Mouse (Mus musculus) G1E (cell line): ENCODE data around the gene Zfp593. TPM values are rescaled to one million over a fixed set of nuclear protein-coding genes. Genes with fewer than 3 reads are reported as not detected.

Source experiments
- ATAC-seq: 2 replicates; pipeline ENCODE4 v1.8.0; 2016; ENCODE audit warnings: mild to moderate bottlenecking; ENCODE audit not compliant: insufficient number of reproducible peaks, poor library complexity, low FRiP score, severe bottlenecking; ENCODE audit errors: extremely low read depth
- DNase-seq: peaks from one replicate; pipeline ENCODE4 v3.0.0; 2012; ENCODE audit warnings: low spot score
- H3K27me3 ChIP-seq: 2 replicates; pipeline ENCODE4 v1.6.1; 2012; ENCODE audit warnings: mild to moderate bottlenecking, low read length, inconsistent platforms; ENCODE audit not compliant: insufficient read depth
- H3K36me3 ChIP-seq: replicated peaks from 2 replicates; pipeline ENCODE3; 2012; ENCODE audit warnings: mild to moderate bottlenecking, inconsistent platforms
- H3K4me1 ChIP-seq: 2 replicates; pipeline ENCODE4 v1.6.1; 2012; ENCODE audit warnings: low read depth, low read length, inconsistent platforms, mixed read lengths; ENCODE audit not compliant: insufficient read depth
- H3K4me3 ChIP-seq: 2 replicates; pipeline ENCODE4 v1.5.1; 2012; ENCODE audit warnings: low read depth, mild to moderate bottlenecking, inconsistent platforms, low read length, moderate library complexity, mixed read lengths
- H3K9me3 ChIP-seq: replicated peaks from 2 replicates; pipeline ENCODE4 v1.6.1; 2012; ENCODE audit warnings: inconsistent platforms
- CTCF ChIP-seq: IDR thresholded peaks from 2 replicates; pipeline ENCODE4 v1.5.1; 2012; ENCODE audit warnings: low read depth, low read length, inconsistent platforms, mixed read lengths
- GATA1 ChIP-seq: IDR thresholded peaks from 2 replicates; pipeline ENCODE4 v1.6.1; 2012; ENCODE audit warnings: borderline replicate concordance, low read length, inconsistent platforms, mixed read lengths
- GATA2 ChIP-seq: IDR thresholded peaks from 2 replicates; pipeline ENCODE4 v1.6.1; 2012; ENCODE audit warnings: low read depth, low read length, inconsistent platforms, borderline replicate concordance
- POLR2AphosphoS5 ChIP-seq: IDR thresholded peaks from 2 replicates; pipeline ENCODE4 v1.6.1; 2012; ENCODE audit warnings: low read depth, low read length, inconsistent platforms; ENCODE audit not compliant: insufficient replicate concordance
- TAL1 ChIP-seq: conservative IDR thresholded peaks from 2 replicates; pipeline ENCODE4 v1.6.1; 2012; ENCODE audit warnings: low read depth, low read length, inconsistent platforms, mixed read lengths
- polyA plus RNA-seq: library from polyadenylated mRNA; stranded (reverse); fragments of >175 nt; gene quantifications from 2 replicates; pipeline ENCODE4 v1.2.3, GENCODE M21; 2012
- total RNA-seq, 2 experiments: library from RNA; stranded (forward) in 1 of 2; stranded (reverse) in 1 of 2; fragments of 200-1000 nt in 1 of 2; fragments of >200 nt in 1 of 2; fragmentation: Nextera tagmentation in 1 of 2; gene quantifications; 2 replicates each; pipeline ENCODE4 v1.2.3; 2014 to 2017

The Zfp593 gene
- total and polyA plus RNA-seq, 3 experiments = 9.8 to 41.8 (median 10.2) TPM

GRCm38 (mm10) chr4:134199371-134199770 is 46.0 kb downstream of the Zfp593 start:
- ATAC-seq = no peak
- no peaks in the 10 kb centered on the region for H3K4me1 ChIP-seq
- peaks cover 31% of the 10 kb centered on the region for H3K27me3 ChIP-seq
- no peaks in the 10 kb centered on the region for H3K36me3 ChIP-seq
- TF ChIP-seq TAL1 (no peak), GATA1 (no peak), POLR2AphosphoS5 (no peak), CTCF (no peak), GATA2 (no peak)
- DNase-seq = no peak
- H3K4me3 ChIP-seq = no peak overlapping the region
- H3K9me3 ChIP-seq = no peaks in the 10 kb centered on the region

Other genes with a start within 250 kb of the Zfp593 start
- 21.1 and 21.7 TPM in 2 replicates for gene Dhdds, start 244.7 kb downstream of the Zfp593 start, total RNA-seq (2014; fragmentation: Nextera tagmentation)
- gene Dhdds, start 244.7 kb downstream of the Zfp593 start, total RNA-seq (2017) = 12.5 and 13.4 TPM in 2 replicates
- gene Dhdds, start 244.7 kb downstream of the Zfp593 start, polyA plus RNA-seq = 14.5 and 14.9 TPM in 2 replicates
- gene Lin28a, start 226.8 kb downstream of the Zfp593 start, total RNA-seq (2014; fragmentation: Nextera tagmentation) = not detected in 2 replicates
- 0.06 and 0.11 TPM in 2 replicates for gene Lin28a, start 226.8 kb downstream of the Zfp593 start, total RNA-seq (2017)
- gene Lin28a, start 226.8 kb downstream of the Zfp593 start, polyA plus RNA-seq = not detected in 2 replicates
- not detected in 2 replicates for gene Zfp683, start 191.8 kb downstream of the Zfp593 start, total RNA-seq (2014; fragmentation: Nextera tagmentation)
- gene Zfp683, start 191.8 kb downstream of the Zfp593 start, total RNA-seq (2017) = not detected in 2 replicates
- not detected in 2 replicates for gene Zfp683, start 191.8 kb downstream of the Zfp593 start, polyA plus RNA-seq
- 0.29 TPM in 1 of 2 replicates, not detected in the other for gene Crybg2, start 184.8 kb downstream of the Zfp593 start, total RNA-seq (2014; fragmentation: Nextera tagmentation)
- gene Crybg2, start 184.8 kb downstream of the Zfp593 start, total RNA-seq (2017) = 0.12 and 0.60 TPM in 2 replicates
- gene Crybg2, start 184.8 kb downstream of the Zfp593 start, polyA plus RNA-seq = 0.46 and 0.83 TPM in 2 replicates
- gene Cd52, start 150.5 kb downstream of the Zfp593 start, total RNA-seq (2014; fragmentation: Nextera tagmentation) = 1.7 and 2.0 TPM in 2 replicates
- 17.5 and 21.1 TPM in 2 replicates for gene Cd52, start 150.5 kb downstream of the Zfp593 start, total RNA-seq (2017)
- gene Cd52, start 150.5 kb downstream of the Zfp593 start, polyA plus RNA-seq = 1.0 and 1.3 TPM in 2 replicates
- 6.0 and 13.8 TPM in 2 replicates for gene Ubxn11, start 143.0 kb downstream of the Zfp593 start, total RNA-seq (2014; fragmentation: Nextera tagmentation)
- 3.4 and 3.9 TPM in 2 replicates for gene Ubxn11, start 143.0 kb downstream of the Zfp593 start, total RNA-seq (2017)
- gene Ubxn11, start 143.0 kb downstream of the Zfp593 start, polyA plus RNA-seq = 11.3 and 13.2 TPM in 2 replicates
- 76.6 and 110 TPM in 2 replicates for gene Sh3bgrl3, start 116.8 kb downstream of the Zfp593 start, total RNA-seq (2014; fragmentation: Nextera tagmentation)
- gene Sh3bgrl3, start 116.8 kb downstream of the Zfp593 start, total RNA-seq (2017) = 98.4 and 105 TPM in 2 replicates
- 111 and 202 TPM in 2 replicates for gene Sh3bgrl3, start 116.8 kb downstream of the Zfp593 start, polyA plus RNA-seq
- 31.4 and 41.7 TPM in 2 replicates for gene Cep85, start 58.5 kb downstream of the Zfp593 start, total RNA-seq (2014; fragmentation: Nextera tagmentation)
- gene Cep85, start 58.5 kb downstream of the Zfp593 start, total RNA-seq (2017) = 47.4 and 64.4 TPM in 2 replicates
- gene Cep85, start 58.5 kb downstream of the Zfp593 start, polyA plus RNA-seq = 54.9 and 81.9 TPM in 2 replicates
- gene Gm7534, start 42.6 kb downstream of the Zfp593 start, total RNA-seq (2014; fragmentation: Nextera tagmentation) = not detected in 2 replicates
- 0.05 TPM in 1 of 2 replicates, not detected in the other for gene Gm7534, start 42.6 kb downstream of the Zfp593 start, total RNA-seq (2017)
- not detected in 2 replicates for gene Gm7534, start 42.6 kb downstream of the Zfp593 start, polyA plus RNA-seq
- gene Catsper4, start 18.2 kb downstream of the Zfp593 start, total RNA-seq (2014; fragmentation: Nextera tagmentation) = not detected in 2 replicates
- not detected in 2 replicates for gene Catsper4, start 18.2 kb downstream of the Zfp593 start, total RNA-seq (2017)
- gene Catsper4, start 18.2 kb downstream of the Zfp593 start, polyA plus RNA-seq = not detected in 2 replicates
- gene Cnksr1, start 7.2 kb downstream of the Zfp593 start, total RNA-seq (2014; fragmentation: Nextera tagmentation) = not detected in 2 replicates
- gene Cnksr1, start 7.2 kb downstream of the Zfp593 start, total RNA-seq (2017) = 0.44 TPM in 1 of 2 replicates, not detected in the other
- 0.03 TPM in 1 of 2 replicates, not detected in the other for gene Cnksr1, start 7.2 kb downstream of the Zfp593 start, polyA plus RNA-seq
- not detected in 2 replicates for gene E130218I03Rik, start 1.9 kb downstream of the Zfp593 start, total RNA-seq (2014; fragmentation: Nextera tagmentation)
- 0.16 and 0.23 TPM in 2 replicates for gene E130218I03Rik, start 1.9 kb downstream of the Zfp593 start, total RNA-seq (2017)
- 0.11 and 0.19 TPM in 2 replicates for gene E130218I03Rik, start 1.9 kb downstream of the Zfp593 start, polyA plus RNA-seq
- gene Gm30191, start 1.3 kb upstream of the Zfp593 start, total RNA-seq (2014; fragmentation: Nextera tagmentation) = not detected in 2 replicates
- not detected in 2 replicates for gene Gm30191, start 1.3 kb upstream of the Zfp593 start, total RNA-seq (2017)
- not detected in 2 replicates for gene Gm30191, start 1.3 kb upstream of the Zfp593 start, polyA plus RNA-seq
- not detected in 2 replicates for gene Grrp1, start 8.5 kb upstream of the Zfp593 start, total RNA-seq (2014; fragmentation: Nextera tagmentation)
- not detected in 2 replicates for gene Grrp1, start 8.5 kb upstream of the Zfp593 start, total RNA-seq (2017)
- not detected in 2 replicates for gene Grrp1, start 8.5 kb upstream of the Zfp593 start, polyA plus RNA-seq
- gene Pdik1l, start 42.3 kb upstream of the Zfp593 start, total RNA-seq (2014; fragmentation: Nextera tagmentation) = 40.5 and 42.9 TPM in 2 replicates
- 43.3 and 53.2 TPM in 2 replicates for gene Pdik1l, start 42.3 kb upstream of the Zfp593 start, total RNA-seq (2017)
- gene Pdik1l, start 42.3 kb upstream of the Zfp593 start, polyA plus RNA-seq = 3.2 and 4.0 TPM in 2 replicates
- not detected in 2 replicates for gene Trim63, start 69.5 kb upstream of the Zfp593 start, total RNA-seq (2014; fragmentation: Nextera tagmentation)
- not detected in 2 replicates for gene Trim63, start 69.5 kb upstream of the Zfp593 start, total RNA-seq (2017)
- not detected in 2 replicates for gene Trim63, start 69.5 kb upstream of the Zfp593 start, polyA plus RNA-seq
- 3.8 and 4.6 TPM in 2 replicates for gene Slc30a2, start 97.6 kb upstream of the Zfp593 start, total RNA-seq (2014; fragmentation: Nextera tagmentation)
- 5.6 and 6.1 TPM in 2 replicates for gene Slc30a2, start 97.6 kb upstream of the Zfp593 start, total RNA-seq (2017)
- gene Slc30a2, start 97.6 kb upstream of the Zfp593 start, polyA plus RNA-seq = 4.7 and 8.2 TPM in 2 replicates
- not detected in 2 replicates for gene Extl1, start 138.3 kb upstream of the Zfp593 start, total RNA-seq (2014; fragmentation: Nextera tagmentation)
- 0.05 TPM in 1 of 2 replicates, not detected in the other for gene Extl1, start 138.3 kb upstream of the Zfp593 start, total RNA-seq (2017)
- not detected in 2 replicates for gene Extl1, start 138.3 kb upstream of the Zfp593 start, polyA plus RNA-seq
- 15.1 and 16.3 TPM in 2 replicates for gene Pafah2, start 150.7 kb upstream of the Zfp593 start, total RNA-seq (2014; fragmentation: Nextera tagmentation)
- gene Pafah2, start 150.7 kb upstream of the Zfp593 start, total RNA-seq (2017) = 45.9 and 48.0 TPM in 2 replicates
- gene Pafah2, start 150.7 kb upstream of the Zfp593 start, polyA plus RNA-seq = 10.2 and 14.9 TPM in 2 replicates
- gene Stmn1, start 222.7 kb upstream of the Zfp593 start, total RNA-seq (2014; fragmentation: Nextera tagmentation) = 171 and 196 TPM in 2 replicates
- gene Stmn1, start 222.7 kb upstream of the Zfp593 start, total RNA-seq (2017) = 804 and 935 TPM in 2 replicates
- gene Stmn1, start 222.7 kb upstream of the Zfp593 start, polyA plus RNA-seq = 93.2 and 179 TPM in 2 replicates